Mouse (Mus musculus) heart, adult 11 months (tissue): Measurements from ENCODE around the gene Olfr171.
"Not testable (repeated sequence)": the region's sequence is repeated elsewhere in the genome, so short reads cannot be mapped to it uniquely, and the experiment has no call there.

ENCODE experiments used
- DNase-seq: peaks from one replicate; pipeline ENCODE4 v3.0.0; 2022

Olfr171 gene

GRCm38 (mm10) chr16:19629816-19630215 lies at the start of gene Olfr171:
Olfr171 (minus strand) TSS chr16:19629916.
- DNase-seq = no peak

- no peak for DNase-seq
Measured at GRCm38 (mm10) chr16:19670768-19671357, 41.1 kb upstream of the Olfr171 start.

GRCm38 (mm10) chr16:19666312-19666711 lies 36.6 kb upstream of the Olfr171 start:
- no peak for DNase-seq

DNA sequence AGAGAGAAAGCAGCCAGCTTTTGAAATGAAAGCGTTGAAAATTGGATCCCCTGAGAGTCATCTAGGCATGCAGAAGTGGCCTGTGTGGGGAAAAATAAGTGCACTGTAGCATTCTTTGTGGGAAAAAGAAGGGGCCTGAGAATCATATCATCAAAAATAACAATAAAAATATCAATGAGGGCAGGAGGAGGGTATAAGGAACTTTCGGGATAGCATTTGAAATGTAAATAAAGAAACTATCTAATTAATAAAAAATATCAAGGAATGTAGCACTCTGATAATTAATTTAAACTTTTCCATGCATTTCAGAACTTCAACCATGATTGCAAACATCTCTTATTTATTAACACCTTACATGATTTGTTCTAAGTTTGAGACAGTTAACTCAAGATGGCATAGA lies 17.9 kb downstream of the Olfr171 start, which contains the start of gene Olfr170:
Gene Olfr170, minus strand, starts transcription at position 101 of the 400 bp plus-strand sequence.
- not testable (repeated sequence) for DNase-seq

DNA sequence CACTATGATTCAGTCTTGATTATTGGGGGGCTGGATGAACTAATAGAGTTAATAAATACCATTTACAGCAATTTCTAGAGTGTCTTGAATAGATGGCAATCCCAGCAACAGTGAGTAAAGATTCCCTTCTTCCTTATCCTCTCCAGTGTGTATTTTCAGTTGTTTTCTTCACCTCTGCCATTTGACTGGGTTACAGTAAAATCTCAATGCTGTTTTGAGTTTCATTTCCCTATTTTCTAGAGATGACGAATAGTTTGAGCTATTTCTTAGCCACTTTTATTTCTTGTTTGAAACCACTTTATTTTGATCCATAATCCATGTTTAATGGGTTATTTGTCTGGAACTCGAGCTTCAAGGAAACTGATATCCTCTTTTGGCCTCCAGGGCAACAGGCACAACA lies 26.6 kb downstream of the Olfr171 start:
- no peak for DNase-seq
